Mouse (Mus musculus) liver, postnatal 0 days (tissue): ENCODE data around the gene Rundc3b.

Experiments
- CTCF ChIP-seq: sonication (generic); IDR thresholded peaks from 2 replicates; pipeline ENCODE4 v1.5.1; 2016; ENCODE audit warnings: antibody characterized with exemption, low read depth
- EP300 ChIP-seq: IDR thresholded peaks from 2 replicates; pipeline ENCODE4 v1.6.1; 2016; ENCODE audit warnings: antibody characterized with exemption, low read depth, mild to moderate bottlenecking

- TF ChIP-seq CTCF (no peak), EP300 (no peak)
Measured at GRCm38 (mm10) chr5:8622596-8623231, at the start of gene Rundc3b.
